Mouse (Mus musculus) G1E-ER4 (cell line): ENCODE data around the gene Prrg2. TPM values are rescaled to one million over a fixed set of nuclear protein-coding genes. Genes with fewer than 3 reads are reported as not detected.

Experiments
- GATA1 ChIP-seq: IDR thresholded peaks from one replicate; pipeline ENCODE4 v1.8.0; 2012; ENCODE audit warnings: low read length, inconsistent platforms
- polyA plus RNA-seq: library from polyadenylated mRNA; stranded (reverse); fragments of >175 nt; gene quantifications from 2 replicates; pipeline ENCODE4 v1.2.3, GENCODE M21; 2012

Gene Prrg2
- 28.0 and 34.7 TPM in 2 replicates for polyA plus RNA-seq

DNA sequence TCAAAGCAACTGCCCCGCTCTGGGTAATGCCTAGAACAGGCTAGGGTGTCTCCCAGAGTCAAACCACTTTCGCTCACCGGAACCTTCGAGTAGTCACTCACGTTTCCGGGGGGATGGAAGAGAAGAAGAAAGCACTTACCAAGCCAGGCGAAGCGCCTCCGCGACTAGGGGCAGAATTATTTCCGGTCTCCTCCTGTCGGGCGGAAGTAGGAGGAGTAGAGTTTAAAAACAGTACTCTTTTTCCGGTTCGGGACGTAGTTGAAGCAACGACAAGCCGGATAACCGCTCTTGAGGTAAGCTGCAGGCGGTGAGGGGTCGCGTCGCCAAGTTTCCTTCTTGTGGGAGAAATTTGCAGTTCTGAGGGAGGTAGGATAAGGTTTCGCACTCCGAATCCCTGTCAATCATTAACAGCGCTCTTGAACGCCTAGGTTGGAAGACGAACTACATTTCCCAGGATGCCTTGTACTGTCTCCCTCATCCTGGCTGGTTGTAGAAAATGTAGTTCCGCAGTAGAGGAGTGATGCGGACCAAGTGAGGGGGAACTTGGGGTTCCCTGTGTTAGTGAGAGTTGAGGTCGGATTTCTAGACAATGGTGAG lies at the start of gene Prrg2, which contains the start of gene Nosip:
Gene Prrg2, minus strand, starts transcription at position 439 of the 597 bp plus-strand sequence.
Gene Nosip, plus strand, starts transcription at position 191 of the 597 bp plus-strand sequence.
- TF ChIP-seq GATA1, result no peak

DNA sequence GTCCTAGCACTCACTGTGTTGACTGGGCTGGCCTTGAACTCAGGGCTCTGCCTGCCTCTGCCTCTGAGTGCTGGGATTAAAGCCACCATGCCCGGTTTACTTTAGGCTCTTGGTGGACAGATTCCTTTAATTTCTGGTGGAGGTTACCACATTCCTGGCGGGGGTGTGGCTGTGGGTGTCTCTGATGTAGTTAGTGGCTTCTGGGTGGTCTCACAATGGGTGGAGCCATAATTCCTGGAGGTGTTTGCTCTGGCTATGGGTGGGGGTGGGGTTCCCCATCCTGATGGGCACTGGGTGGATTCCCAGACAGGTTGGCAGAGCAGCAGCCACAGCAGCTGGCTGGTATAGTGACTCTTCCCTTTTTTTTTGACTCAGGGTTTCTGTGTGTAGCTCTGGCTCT lies 49.5 kb upstream of the Prrg2 start:
- TF ChIP-seq GATA1, result no peak

DNA sequence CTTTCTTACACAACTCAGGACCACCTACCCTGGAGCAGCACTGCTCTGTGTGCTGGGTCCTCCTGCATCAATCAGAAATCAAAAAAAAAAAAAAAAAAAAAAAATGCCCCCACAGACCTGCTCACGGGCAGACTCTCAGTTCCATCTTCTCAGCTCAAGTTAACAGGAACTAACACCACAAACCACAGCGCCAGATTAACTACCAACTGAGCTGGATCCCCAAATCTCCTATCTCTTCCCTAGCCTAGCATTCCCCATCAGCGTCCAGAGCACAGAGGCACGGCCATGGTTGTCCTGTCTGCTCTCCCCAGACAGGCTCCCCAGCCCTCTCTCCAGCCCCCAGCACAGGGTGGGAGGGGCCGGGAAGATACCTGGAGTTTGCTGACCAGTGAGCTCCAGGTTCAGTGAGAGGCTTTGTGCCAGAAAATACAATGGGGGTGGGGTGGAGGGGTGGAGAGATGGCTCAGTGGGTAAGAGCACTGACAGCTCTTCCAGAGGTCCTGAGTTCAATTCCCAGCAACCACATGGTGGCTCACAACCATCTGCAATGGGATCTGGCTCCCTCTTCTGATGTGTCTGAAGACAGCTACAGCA lies 44.7 kb upstream of the Prrg2 start:
- no peak for TF ChIP-seq GATA1

DNA sequence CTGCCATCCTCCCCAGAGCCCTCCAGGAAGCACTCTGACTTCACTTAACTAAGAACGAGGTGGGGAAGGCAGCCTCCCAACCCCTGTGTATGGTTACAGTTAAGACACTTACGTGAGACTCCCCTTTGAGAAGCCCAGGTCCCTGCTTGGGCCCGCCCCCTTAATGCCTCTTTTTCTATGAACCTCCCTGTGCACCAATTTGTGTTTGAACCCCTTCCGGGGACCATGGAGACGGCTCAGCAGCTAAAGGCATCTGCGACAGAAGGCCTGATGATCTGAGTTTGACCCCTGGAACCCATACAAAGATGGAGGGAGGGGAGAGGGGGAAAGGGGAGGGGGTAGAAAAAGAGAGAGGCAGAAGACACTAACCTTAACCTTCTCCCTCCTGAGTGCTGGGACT lies 44.0 kb upstream of the Prrg2 start:
- TF ChIP-seq GATA1, result no peak

DNA sequence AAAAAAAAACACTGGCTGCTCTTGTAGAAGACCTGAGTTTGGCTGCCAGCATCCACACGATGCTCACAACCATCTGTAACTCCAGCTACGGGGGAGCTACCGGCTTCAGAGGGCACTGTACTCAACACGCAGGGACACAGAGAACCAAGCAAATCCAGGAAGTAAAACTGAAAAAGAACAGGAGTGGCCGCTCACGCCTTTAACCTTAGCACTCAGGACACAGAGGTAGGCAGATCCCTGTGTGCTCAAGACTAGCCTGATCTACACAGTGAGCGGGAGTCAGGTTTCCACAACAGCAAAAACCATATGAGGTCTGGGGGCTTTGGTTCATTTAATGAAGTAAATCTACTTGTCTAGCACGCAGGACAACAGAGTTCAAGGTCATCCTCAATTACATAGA lies 43.0 kb upstream of the Prrg2 start:
- TF ChIP-seq GATA1, result no peak

DNA sequence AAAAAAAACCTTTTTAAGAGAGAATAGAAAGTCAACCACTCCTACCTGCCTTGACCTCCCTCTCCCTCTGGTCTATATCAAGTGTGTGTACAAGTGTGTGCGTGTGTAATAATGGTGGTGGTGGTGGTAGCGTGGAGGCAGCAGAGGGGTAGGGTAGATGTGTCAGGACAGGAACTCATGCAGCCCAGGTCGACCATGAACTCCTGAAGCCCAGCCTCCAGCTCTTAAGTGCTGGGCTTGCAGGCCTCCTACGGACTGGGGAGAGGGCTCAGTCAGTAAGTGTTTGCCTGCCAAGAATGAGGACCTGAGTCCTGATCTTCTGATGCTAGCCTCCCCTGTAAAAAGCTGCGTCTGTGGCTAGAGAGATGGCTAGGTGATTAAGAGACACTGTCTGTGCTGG lies 42.5 kb upstream of the Prrg2 start:
- TF ChIP-seq GATA1, result no peak

DNA sequence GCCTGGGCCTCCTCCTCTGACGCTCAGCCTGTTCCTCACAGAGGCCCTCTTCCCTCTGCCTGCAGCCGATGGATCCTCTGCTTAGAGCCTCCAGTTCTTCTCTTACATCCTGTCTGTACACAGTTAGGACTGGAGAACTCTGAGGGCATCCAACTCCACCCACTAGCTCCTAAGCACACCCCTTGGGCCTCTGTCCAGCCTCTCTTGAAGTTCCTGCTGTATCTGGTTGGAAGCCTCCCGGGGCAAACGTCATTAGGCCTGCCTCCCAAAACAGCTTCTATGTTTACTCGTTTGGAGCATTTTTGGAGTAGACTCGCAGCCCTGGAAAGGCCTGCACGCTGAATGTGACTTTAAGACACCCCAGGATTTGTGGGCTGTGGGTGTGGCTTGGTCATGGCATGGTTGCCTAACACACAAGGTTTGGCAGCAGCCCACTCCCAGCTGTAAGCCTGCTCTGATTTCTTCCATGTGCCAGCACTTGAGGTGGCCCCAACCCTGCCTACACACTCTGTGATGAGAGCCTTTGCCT lies 41.2 kb upstream of the Prrg2 start, which contains the start of gene Fcgrt:
Gene Fcgrt, minus strand, starts transcription at position 200 of the 529 bp plus-strand sequence.
- no peak for TF ChIP-seq GATA1

DNA sequence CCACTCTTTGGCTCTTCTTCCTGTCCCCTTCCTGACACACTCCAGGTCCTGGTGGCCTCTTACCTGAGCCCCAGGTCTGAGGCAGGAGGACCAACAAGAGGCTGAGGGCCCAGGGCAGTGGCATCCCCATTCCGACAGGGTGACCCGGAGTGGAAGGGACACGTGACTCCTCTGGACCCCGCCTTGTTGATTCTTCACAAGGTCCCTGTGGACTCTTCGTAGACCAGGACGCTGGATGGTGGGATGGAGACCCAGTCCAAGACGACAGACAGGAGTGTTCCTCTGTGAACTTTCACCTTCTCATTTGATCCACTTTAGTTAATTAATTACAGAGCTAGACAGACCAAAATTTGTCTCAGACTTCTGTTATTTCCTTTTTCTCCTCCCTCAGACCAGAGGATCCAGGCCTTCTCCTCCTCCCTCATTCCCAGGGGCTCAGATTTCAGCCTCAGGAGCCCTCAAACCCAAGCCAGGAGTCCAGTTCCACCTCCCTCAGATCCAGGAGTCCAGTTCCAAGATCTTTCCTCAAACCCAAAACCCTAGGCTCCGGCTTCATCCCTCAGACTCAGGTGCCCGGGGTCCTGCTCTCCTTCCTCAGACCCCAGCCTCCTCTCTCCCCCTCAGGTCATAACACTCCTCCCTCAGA lies 40.6 kb upstream of the Prrg2 start:
- TF ChIP-seq GATA1, result no peak

DNA sequence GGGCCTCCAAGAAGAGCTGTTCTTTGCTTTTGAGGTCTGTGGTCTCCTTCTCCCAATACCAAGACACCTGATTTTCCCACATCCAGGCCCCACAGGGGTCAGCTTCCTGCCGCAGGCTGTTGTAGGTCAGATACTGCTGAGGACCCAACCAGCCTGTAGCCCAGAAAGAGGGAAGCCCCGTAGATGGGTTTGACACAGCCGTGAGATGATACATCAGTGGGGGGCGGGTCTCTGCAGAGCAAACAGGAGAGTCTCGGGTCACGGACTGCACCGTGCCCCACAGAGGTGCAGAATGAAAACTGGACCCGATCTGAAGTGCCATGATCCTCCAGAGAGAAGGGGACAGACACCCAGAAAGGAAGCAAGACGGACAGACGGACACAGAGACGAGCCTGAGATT lies 40.0 kb upstream of the Prrg2 start:
- no peak for TF ChIP-seq GATA1

DNA sequence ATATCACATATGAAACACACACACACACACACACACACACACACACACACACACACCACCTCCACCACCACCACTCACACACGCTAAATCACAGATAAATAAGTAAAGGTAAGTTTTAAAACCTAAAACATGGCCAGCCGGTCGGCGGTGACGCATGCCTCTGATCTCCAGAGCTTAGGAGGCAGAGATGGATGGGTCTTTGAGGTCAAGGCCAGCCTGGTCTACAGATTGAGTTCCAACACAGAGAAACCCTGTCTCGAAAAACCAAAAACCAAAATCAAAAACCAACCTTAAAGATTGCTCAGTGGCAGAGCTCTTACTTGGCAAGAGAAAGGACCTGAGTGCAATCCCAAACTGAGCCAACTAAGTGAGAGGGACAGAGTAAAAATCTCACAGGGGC lies 37.6 kb upstream of the Prrg2 start:
- no peak for TF ChIP-seq GATA1

DNA sequence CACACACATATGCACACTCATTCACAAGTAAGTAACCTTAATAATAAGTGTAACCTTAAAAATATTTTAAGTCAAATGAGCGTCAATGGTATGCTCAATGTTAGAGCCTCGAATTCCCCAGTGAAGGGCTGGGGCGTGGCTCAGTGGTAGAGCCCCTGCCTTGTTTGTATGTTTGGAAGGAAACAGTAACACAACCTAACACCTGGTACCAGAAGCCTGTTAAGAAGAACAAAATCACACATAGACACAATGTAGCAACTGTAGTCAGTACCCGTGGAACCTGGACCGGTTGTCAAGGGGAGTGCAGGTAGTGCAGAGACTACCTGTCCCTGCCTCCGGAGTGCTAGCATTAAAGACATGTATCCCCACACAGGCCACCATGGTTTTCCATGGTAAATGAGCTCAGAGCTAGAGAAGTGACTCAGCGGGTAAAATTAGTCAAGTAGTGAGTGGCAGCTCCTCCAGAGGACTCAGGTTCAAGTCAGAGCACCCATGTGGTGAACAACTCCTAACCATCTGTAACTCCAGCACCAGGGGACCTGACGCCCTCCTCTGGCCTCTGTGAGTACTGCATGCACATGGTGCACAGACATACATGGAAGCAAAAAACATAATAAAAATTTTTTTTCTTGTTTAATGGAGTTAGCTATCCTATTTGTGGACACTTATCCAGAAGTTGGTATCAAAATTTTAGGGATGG lies 36.2 kb upstream of the Prrg2 start:
- TF ChIP-seq GATA1, result no peak

DNA sequence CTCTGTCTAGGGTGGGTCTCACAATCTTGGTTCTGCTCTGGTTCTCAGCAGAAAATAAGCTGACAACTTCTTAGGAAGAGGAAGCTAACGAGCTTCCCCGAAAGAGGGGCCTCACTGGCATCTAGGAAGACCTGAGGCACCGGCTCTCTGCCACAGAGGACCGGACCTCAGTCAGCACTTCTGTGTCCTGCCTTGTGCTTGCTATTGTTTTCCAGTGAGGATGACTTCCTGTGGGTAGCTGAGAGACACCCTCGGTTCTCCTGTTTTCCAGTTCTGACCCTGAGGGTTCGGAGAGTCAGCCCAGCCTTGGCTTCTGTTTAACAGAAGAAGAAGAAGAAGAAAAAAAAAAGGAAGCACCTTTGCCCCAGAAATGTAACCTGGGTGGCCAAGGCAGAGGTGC lies 35.0 kb upstream of the Prrg2 start:
- TF ChIP-seq GATA1, result no peak

DNA sequence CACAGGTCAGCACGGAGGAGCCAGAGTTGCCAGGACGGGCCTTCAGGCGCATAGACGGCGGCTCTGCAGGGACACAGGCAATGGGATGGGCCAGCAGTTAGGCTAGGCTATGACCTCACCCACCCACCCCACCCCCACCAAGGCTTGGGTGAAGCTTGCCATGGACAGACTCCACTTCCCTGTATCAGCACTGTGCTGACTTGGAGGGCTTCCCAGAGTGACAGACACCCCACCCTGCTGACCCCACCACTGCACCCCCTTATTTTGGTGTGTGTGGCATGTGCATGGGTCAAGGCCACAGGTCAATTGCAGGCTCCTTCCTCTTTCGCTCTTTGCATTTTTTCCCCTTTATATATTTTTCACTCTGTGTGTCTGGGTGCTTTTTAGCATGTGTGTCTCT lies 32.9 kb upstream of the Prrg2 start:
- no peak for TF ChIP-seq GATA1

DNA sequence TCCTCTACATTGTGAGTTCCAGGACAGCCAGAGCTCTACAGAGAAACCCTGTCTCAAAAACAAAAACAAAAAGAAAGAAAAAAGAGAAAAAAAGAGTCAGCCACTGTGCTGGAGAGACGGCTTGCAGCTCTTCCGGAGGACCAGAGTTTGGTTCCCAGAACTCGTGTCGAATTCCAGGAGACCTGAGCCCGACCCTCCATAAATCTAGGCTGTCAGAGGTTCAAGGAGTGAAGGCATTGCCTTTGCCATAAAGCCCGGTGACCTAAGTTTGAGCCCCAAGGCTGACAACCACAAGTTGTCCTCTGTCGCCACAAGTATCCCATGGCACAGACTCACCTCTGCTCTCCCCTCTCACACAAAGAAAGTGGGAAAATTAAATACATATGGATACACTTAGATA lies 31.6 kb upstream of the Prrg2 start:
- no peak for TF ChIP-seq GATA1

DNA sequence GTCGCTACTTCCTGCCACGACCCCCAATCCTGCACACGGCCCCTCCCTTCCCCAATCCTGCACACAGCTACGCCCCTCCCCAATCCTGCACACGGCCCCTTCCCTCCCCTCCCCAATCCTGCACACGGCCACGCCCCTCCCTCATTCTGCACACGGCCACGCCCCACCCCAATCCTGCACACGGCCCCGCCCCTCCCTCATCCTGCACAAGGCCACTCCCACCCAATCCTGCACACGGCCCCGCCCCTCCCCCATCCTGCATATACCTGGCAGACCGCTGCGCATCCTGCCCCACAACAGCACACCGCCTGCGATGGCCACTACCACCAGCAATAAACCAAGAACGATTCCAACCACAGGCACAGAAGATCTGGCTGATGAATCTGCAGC lies 31.0 kb upstream of the Prrg2 start:
- no peak for TF ChIP-seq GATA1
